Mouse (Mus musculus) cerebellum, adult 2 months (tissue): ENCODE measurements at regions not wholly inside any gene's neighbourhood (a gene's known extent, or its start where the extent isn't known, plus 50 kb on each side); places are given as distances from the start of the nearest gene placed in this dataset.

Experiments
- CTCF ChIP-seq: fragments of 200-500 bp; IDR thresholded peaks from 2 replicates; pipeline ENCODE4 v1.5.1; 2011; ENCODE audit warnings: low read depth, mild to moderate bottlenecking, control low read depth, low read length, moderate library complexity, borderline replicate concordance; ENCODE audit not compliant: insufficient read depth
- POLR2A ChIP-seq: fragments of 200-500 bp; IDR thresholded peaks from 2 replicates; pipeline ENCODE4 v1.6.1; 2011; ENCODE audit warnings: low read length, control low read depth, borderline replicate concordance; ENCODE audit not compliant: insufficient read depth

GRCm38 (mm10) chr17:79175381-79175780, 123.7 kb downstream of the Qpct start:
- TF ChIP-seq CTCF = no peak
- TF ChIP-seq POLR2A = no peak
